Mouse (Mus musculus) adrenal gland, postnatal 36 days (tissue): ENCODE measurements around the gene Hist1h2ah. TPM values are rescaled to one million over a fixed set of nuclear protein-coding genes. Genes with fewer than 3 reads are reported as not detected.

Experiments
- microRNA-seq: library from miRNA; unstranded; fragments of <30 nt; microRNA quantifications from one replicate; pipeline ENCODE4 v1.2.0, GENCODE M21; 2021
- total RNA-seq, 2 experiments: library from RNA; stranded (reverse); gene quantifications; 2 replicates each; pipeline ENCODE4 v1.2.3; 2021

Gene Hist1h2ah
- total RNA-seq, 2 experiments from 2014 or later: 58.6 to 69.2 TPM

Small RNA genes lying within 50 kb of the gene (microRNA-seq; reads per million reads assigned to microRNA genes)
- gene Gm26300 (not detected), gene Gm44390 (not detected), gene Gm44486 (not detected)

Other genes starting within 250 kb of the Hist1h2ah start
- 1 to 10 TPM; 7.5 to 9.1 TPM for gene Hist1h2an, start 248.3 kb downstream of the Hist1h2ah start, total RNA-seq
- gene Hist1h2bp, start 248.1 kb downstream of the Hist1h2ah start, total RNA-seq: 10 to 100 TPM; 21.9 to 22.1 TPM
- 10 to 100 TPM; 74.0 to 76.3 TPM for gene Hist1h2bq, start 225.4 kb downstream of the Hist1h2ah start, total RNA-seq
- 10 to 100 TPM; 24.0 to 56.4 TPM for gene Hist1h2ao, start 225.1 kb downstream of the Hist1h2ah start, total RNA-seq
- gene Hist1h4m, start 223.8 kb downstream of the Hist1h2ah start, total RNA-seq: 100 to 1,000 TPM; 215 to 270 TPM
- 100 to 1,000 TPM in 1 of 2 experiments, 10 to 100 TPM in 1; 56.0 to 125 TPM for gene Hist1h4n, start 203.4 kb downstream of the Hist1h2ah start, total RNA-seq
- gene Hist1h2ap, start 202.1 kb downstream of the Hist1h2ah start, total RNA-seq: 10 to 100 TPM; 48.2 to 72.9 TPM
- gene Hist1h2br, start 201.8 kb downstream of the Hist1h2ah start, total RNA-seq: 10 to 100 TPM; 72.5 to 76.9 TPM
- 1 to 10 TPM; 1.5 to 1.6 TPM for gene Zfp184, start 90.5 kb downstream of the Hist1h2ah start, total RNA-seq
- gene Pom121l2, start 54.4 kb downstream of the Hist1h2ah start, total RNA-seq: not detected
- under 1 TPM in 1 of 2 experiments, not detected in 1; 0.53 TPM for gene Prss16, start 25.8 kb downstream of the Hist1h2ah start, total RNA-seq
- gene Hist1h2bk, start 302 bp upstream of the Hist1h2ah start, total RNA-seq: 10 to 100 TPM; 67.8 to 68.6 TPM
- gene Hist1h4i, start 5.8 kb upstream of the Hist1h2ah start, total RNA-seq: 10 to 100 TPM; 75.2 to 76.6 TPM
- gene Hist1h2ag, start 7.4 kb upstream of the Hist1h2ah start, total RNA-seq: 10 to 100 TPM; 41.1 to 45.0 TPM
- 10 to 100 TPM; 40.2 to 48.5 TPM for gene Hist1h2bj, start 7.6 kb upstream of the Hist1h2ah start, total RNA-seq
- not detected for gene Vmn1r188, start 48.9 kb upstream of the Hist1h2ah start, total RNA-seq
- not detected for gene Vmn1r189, start 70.3 kb upstream of the Hist1h2ah start, total RNA-seq
- not detected for gene Vmn1r191, start 148.4 kb upstream of the Hist1h2ah start, total RNA-seq
- not detected for gene Vmn1r192, start 155.6 kb upstream of the Hist1h2ah start, total RNA-seq
- not detected for gene Vmn1r193, start 187.6 kb upstream of the Hist1h2ah start, total RNA-seq
- gene Vmn1r194, start 208.6 kb upstream of the Hist1h2ah start, total RNA-seq: not detected
- not detected for gene Vmn1r195, start 235.0 kb upstream of the Hist1h2ah start, total RNA-seq